Mouse (Mus musculus) embryonic facial prominence, embryonic 14.5 days (tissue): Measurements from ENCODE around the gene Gm17078. TPM values are rescaled to one million over a fixed set of nuclear protein-coding genes. Genes with fewer than 3 reads are reported as not detected.
"Not testable (repeated sequence)": the region's sequence is repeated elsewhere in the genome, so short reads cannot be mapped to it uniquely, and the experiment has no call there.

ENCODE experiments used
- ATAC-seq: fragments of 200-750 bp; cut with Nextera tagmentation; 2 replicates; pipeline ENCODE4 v1.8.0; 2017; ENCODE audit warnings: low read depth, moderate number of reproducible peaks, moderate TSS enrichment
- DNase-seq: peaks from one replicate; pipeline ENCODE4 v3.0.0-alpha.2; 2015; ENCODE audit warnings: low spot score
- H3K27ac ChIP-seq: fragments of 300-500 bp; sonication (generic); replicated peaks from 2 replicates; pipeline ENCODE4 v1.5.1; 2014; ENCODE audit warnings: low read depth, mild to moderate bottlenecking, low read length, moderate library complexity
- H3K27me3 ChIP-seq: fragments of 300-500 bp; sonication (generic); replicated peaks from 2 replicates; pipeline ENCODE4 v1.6.1; 2014; ENCODE audit warnings: low read length; ENCODE audit not compliant: control insufficient read depth, insufficient read depth
- H3K36me3 ChIP-seq: fragments of 300-500 bp; sonication (generic); 2 replicates; pipeline ENCODE4 v1.6.1; 2014; ENCODE audit warnings: low read length, mixed read lengths; ENCODE audit not compliant: control insufficient read depth, insufficient read depth
- H3K4me1 ChIP-seq: fragments of 300-500 bp; sonication (generic); 2 replicates; pipeline ENCODE4 v1.6.1; 2014; ENCODE audit warnings: antibody characterized with exemption, low read length; ENCODE audit not compliant: control insufficient read depth, insufficient read depth
- H3K4me2 ChIP-seq: fragments of 300-500 bp; sonication (generic); 2 replicates; pipeline ENCODE4 v1.6.1; 2014; ENCODE audit warnings: low read depth, mild to moderate bottlenecking, low read length, moderate library complexity, mixed read lengths
- H3K4me3 ChIP-seq: fragments of 300-500 bp; sonication (generic); 2 replicates; pipeline ENCODE4 v1.5.1; 2014; ENCODE audit warnings: low read depth, mild to moderate bottlenecking, low read length
- H3K9ac ChIP-seq: fragments of 300-500 bp; sonication (generic); 2 replicates; pipeline ENCODE4 v1.6.1; 2014; ENCODE audit warnings: low read depth, mild to moderate bottlenecking, low read length, moderate library complexity, mixed read lengths
- H3K9me3 ChIP-seq: fragments of 300-500 bp; sonication (generic); 2 replicates; pipeline ENCODE4 v1.6.1; 2016; ENCODE audit warnings: low read length; ENCODE audit not compliant: control insufficient read depth
- WGBS: fragments of 180-500 bp; shearing (Covaris S2); extraction: QIAGEN DNeasy Blood & Tissue Kit; methylation state at CpG from one replicate; pipeline ENCODE4 v1.1.7; 2014; 5-methylcytosine and 5-hydroxymethylcytosine counted together
- polyA plus RNA-seq: library from polyadenylated mRNA; unstranded; fragments of >200 nt; fragmentation: Nextera tagmentation; extraction: Ambion mirVana; gene quantifications from 2 replicates; pipeline ENCODE4 v1.2.1, GENCODE M21; 2014

Gm17078 gene
- polyA plus RNA-seq = not detected in 2 replicates

DNA sequence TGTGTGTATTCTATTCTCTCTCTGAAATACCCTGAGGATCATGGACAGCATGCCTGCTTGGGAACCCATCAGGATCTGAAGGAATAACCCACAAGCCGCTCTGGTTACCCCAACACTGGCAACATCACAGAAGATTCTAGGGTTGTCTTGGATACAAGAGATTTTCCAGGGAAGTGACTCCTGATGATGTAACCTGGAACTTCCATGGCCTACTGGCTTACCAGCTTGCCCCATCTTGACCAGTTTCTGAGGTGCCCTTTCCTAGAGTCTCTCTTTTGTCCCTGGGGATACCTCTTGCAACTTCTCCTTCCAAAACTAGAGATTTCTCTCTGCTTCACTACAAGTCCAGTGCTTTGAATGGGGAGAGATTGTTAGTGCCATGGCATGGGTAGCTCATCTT, at the start of gene Gm17078:
TSS of gene Gm17078 (minus strand) at position 101 of the 400 bp plus-strand sequence.
- no peaks in the 10 kb centered on the region for H3K36me3 ChIP-seq
- WGBS = 91% methylated on average over 1 of the region's 1 CpGs
- H3K27me3 ChIP-seq = no peaks in the 10 kb centered on the region
- no peaks in the 10 kb centered on the region for H3K4me1 ChIP-seq
- no peak within 1 kb of the TSS for H3K9ac ChIP-seq
- no peak within 1 kb of the TSS for H3K4me3 ChIP-seq
- no peaks in the 10 kb centered on the region for H3K9me3 ChIP-seq
- ATAC-seq (no peak), DNase-seq (no peak)
- H3K4me2 ChIP-seq = no peak within 1 kb of the TSS
- no peak within 1 kb of the TSS for H3K27ac ChIP-seq

DNA sequence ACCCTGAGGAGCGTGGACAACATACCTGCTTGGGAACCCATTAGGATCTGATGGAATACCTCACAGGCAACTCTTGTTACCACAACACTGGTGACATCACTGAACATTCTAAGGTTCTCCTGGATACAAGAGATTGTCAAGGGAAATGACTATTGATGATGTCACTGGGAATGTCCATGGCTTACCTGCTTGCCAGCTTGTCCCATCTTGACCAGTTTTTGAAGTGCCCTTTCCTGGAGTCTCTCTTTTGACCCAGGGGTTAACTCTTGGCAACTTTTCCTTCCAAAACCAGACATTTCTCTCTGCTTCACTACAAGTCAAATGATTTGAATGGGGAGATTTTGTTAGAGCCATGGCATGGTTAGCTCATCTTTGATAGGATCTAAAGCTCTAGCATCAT, 24.5 kb upstream of the Gm17078 start, which contains the start of gene Gm4181:
TSS of gene Gm4181 (minus strand) at position 101 of the 400 bp plus-strand sequence.
- WGBS = 80% methylated on average over 1 of the region's 1 CpGs
- not testable (repeated sequence) for ATAC-seq

DNA sequence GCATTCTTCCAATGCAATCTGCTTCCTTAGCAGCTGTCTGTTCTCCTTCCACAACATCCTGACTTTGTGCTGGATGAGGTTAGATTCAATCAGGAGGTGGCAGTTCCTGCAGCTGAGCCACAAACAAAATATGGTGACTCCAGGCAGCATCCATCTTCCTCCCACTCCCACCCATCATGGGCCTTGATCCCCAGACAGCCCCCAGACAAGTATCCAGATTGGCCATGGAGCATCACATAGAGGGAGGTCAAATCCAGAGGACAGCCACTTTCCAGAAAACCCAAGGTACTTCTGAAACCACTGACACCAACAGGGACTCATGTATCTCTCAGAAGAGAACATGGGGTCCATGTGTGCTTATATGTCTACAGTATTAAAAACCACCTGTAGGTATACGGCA, 21.3 kb upstream of the Gm17078 start:
- not testable (repeated sequence) for H3K4me1 ChIP-seq, H3K27ac ChIP-seq, H3K9ac ChIP-seq, H3K36me3 ChIP-seq, H3K9me3 ChIP-seq, H3K4me2 ChIP-seq, DNase-seq, ATAC-seq, H3K4me3 ChIP-seq, H3K27me3 ChIP-seq
- WGBS = 87% methylated on average over 1 of the region's 1 CpGs

More for the DNA sequence above, 24.5 kb upstream of the Gm17078 start, which contains the start of gene Gm4181:
- DNase-seq, H3K4me2 ChIP-seq, H3K9ac ChIP-seq, H3K9me3 ChIP-seq, H3K4me3 ChIP-seq, H3K36me3 ChIP-seq, H3K27me3 ChIP-seq, H3K27ac ChIP-seq, H3K4me1 ChIP-seq: not testable (repeated sequence)

DNA sequence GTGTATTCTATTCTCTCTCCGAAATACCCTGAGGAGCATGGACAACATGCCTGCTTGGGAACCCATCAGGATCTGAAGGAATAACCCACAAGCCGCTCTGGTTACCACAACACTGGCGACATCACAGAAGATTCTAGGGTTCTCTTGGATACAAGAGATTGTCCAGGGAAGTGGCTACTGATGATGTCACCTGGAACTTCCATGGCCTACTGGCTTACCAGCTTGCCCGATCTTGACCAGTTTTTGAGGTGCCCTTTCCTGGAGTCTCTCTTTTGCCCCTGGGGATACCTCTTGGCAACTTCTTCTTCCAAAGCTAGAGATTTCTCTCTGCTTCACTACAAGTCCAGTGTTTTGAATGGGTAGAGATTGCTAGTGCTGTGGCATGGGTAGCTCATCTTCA, 19.1 kb downstream of the Gm17078 start, which contains the start of gene Gm17174:
TSS of gene Gm17174 (minus strand) at position 101 of the 400 bp plus-strand sequence.
- not testable (repeated sequence) for H3K9me3 ChIP-seq, H3K27ac ChIP-seq, H3K36me3 ChIP-seq, H3K4me1 ChIP-seq, ATAC-seq, H3K4me3 ChIP-seq, H3K9ac ChIP-seq, DNase-seq, H3K4me2 ChIP-seq, H3K27me3 ChIP-seq
- 92% methylated on average over 4 of the region's 4 CpGs for WGBS

DNA sequence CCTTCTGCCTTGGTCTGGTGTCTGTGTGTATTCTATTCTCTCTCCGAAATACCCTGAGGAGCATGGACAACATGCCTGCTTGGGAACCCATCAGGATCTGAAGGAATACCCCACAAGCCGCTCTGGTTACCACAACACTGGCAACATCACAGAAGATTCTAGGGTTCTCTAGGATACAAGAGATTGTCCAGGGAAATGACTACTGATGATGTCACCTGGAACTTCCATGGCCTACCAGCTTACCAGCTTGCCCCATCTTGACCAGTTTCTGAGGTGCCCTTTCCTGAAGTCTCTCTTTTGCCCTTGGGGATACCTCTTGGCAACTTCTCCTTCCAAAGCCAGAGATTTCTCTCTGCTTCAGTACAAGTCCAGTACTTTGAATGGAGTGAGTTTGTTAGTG, 37.1 kb downstream of the Gm17078 start, which contains the start of gene Gm17175:
TSS of gene Gm17175 (minus strand) at position 101 of the 400 bp plus-strand sequence.
- H3K27ac ChIP-seq, ATAC-seq, H3K4me1 ChIP-seq, H3K4me3 ChIP-seq, H3K9ac ChIP-seq, H3K36me3 ChIP-seq, DNase-seq, H3K9me3 ChIP-seq, H3K27me3 ChIP-seq, H3K4me2 ChIP-seq: not testable (repeated sequence)
- 93% methylated on average over 2 of the region's 2 CpGs for WGBS

Other genes with a start within 250 kb of the Gm17078 start
- gene Gm7247, start 249.6 kb downstream of the Gm17078 start, polyA plus RNA-seq = not detected in 2 replicates
- not detected in 2 replicates for gene Vmn2r88, start 200.5 kb downstream of the Gm17078 start, polyA plus RNA-seq
- not detected in 2 replicates for gene Vmn2r89, start 159.5 kb downstream of the Gm17078 start, polyA plus RNA-seq
- gene Gm5622, start 58.5 kb downstream of the Gm17078 start, polyA plus RNA-seq = not detected in 2 replicates
- gene Gm17175, start 37.2 kb downstream of the Gm17078 start, polyA plus RNA-seq = not detected in 2 replicates
- not detected in 2 replicates for gene Gm17174, start 19.2 kb downstream of the Gm17078 start, polyA plus RNA-seq
- not detected in 2 replicates for gene Gm4181, start 24.4 kb upstream of the Gm17078 start, polyA plus RNA-seq
- gene Gm17079, start 84.2 kb upstream of the Gm17078 start, polyA plus RNA-seq = not detected in 2 replicates
- gene Gm5800, start 105.9 kb upstream of the Gm17078 start, polyA plus RNA-seq = not detected in 2 replicates
- gene Ang4, start 162.3 kb upstream of the Gm17078 start, polyA plus RNA-seq = not detected in 2 replicates
- gene AY358078, start 188.7 kb upstream of the Gm17078 start, polyA plus RNA-seq = not detected in 2 replicates
- not detected in 2 replicates for gene Ear6, start 242.4 kb upstream of the Gm17078 start, polyA plus RNA-seq